Mouse (Mus musculus): ENCODE results near the gene Fstl4.
A peak's percentile ranks its signal among the peaks of the same experiment; 100 is the strongest.

Gene Fstl4

DNA sequence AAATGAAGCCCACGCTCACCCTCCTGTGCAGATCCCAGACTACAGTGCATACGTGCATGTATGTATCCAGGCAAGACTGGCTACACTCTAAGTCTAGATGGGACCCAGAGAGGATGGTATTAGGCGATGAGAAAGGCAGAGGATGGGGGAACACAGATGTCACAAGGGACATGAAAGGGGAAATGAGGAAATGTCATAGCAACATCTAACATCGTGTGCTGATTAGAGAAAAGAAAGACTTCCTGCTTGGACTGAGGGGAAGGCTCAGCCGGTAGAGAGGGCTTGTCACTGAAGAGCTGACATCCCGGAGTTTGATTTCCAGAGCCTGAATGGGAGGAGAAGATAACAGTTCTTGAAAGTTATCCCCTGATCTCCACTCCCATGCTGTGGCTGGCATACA, 150.0 kb downstream of the Fstl4 start:
- DNase-seq (ENCODE audit: low spot score): no peak

DNA sequence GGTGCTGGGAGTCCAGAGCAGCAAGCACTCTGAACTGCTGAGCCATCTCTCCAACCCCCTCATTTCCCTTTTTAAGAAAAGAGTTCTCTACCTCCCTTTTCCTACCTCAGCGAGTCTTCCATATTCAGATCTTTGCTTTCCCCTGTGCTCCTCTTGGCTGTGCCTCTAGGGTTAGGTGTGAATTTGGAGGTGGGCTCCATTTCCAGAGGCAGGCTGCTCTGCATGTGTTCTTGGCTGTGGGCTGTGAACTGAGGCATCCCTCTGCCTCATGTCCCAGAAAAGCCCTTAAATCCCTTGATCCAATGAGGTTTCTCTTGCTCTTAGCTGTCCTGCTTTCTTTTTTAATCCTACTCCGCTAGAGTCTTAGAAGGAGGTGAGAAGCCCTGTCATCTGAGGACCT, 151.2 kb downstream of the Fstl4 start:
- DNase-seq (ENCODE audit: low spot score): no peak

GRCm38 (mm10) chr11:52919231-52919960, 155.0 kb downstream of the Fstl4 start:
- peak; percentile 5 for DNase-seq (ENCODE audit: low spot score)

GRCm38 (mm10) chr11:52924196-52924595, 159.8 kb downstream of the Fstl4 start:
- DNase-seq (ENCODE audit: low spot score): no peak

GRCm38 (mm10) chr11:52928321-52928720, 163.9 kb downstream of the Fstl4 start:
- DNase-seq (ENCODE audit: low spot score): no peak

- DNase-seq (ENCODE audit: low spot score): no peak
Observed at GRCm38 (mm10) chr11:52939336-52940070, 175.1 kb downstream of the Fstl4 start.

DNA sequence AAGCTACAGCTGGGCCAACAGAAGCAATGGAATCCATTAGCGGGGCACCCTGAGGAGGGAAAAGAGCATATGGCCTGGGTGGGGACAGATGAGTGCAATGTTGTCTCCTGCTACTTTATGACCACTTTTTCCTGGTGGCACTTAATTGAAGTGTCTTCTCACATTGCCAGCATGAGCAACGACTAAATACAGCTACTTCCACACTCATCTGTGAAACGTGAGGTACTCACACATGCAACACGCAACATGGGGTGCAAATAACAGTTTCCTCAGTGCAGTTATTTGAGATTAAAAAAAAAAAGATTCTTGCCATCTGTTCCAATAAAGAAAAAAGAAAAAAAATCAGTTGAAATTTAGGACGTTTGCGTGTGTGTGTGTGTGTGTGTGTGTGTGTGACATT, 178.5 kb downstream of the Fstl4 start:
- DNase-seq (ENCODE audit: low spot score): no peak

DNA sequence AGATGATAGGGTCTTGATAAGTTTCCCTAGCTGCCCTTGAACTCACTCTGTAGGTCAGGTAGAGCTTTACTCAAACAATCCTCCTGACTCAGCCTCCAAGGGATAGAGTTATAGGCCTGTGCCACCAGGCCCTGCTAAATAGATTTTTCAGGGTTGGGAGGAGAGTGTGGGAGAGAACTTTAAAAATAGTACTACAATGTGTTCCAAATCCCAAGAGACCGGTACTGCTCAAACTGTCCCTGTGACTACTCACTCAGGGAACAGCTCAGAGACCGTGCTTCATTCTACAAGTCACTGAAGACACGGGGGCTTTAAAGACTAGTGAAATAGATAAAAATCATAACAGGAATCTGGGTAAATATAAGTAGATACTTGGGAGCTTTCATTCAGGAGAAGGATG, 190.6 kb downstream of the Fstl4 start:
- no peak for DNase-seq (ENCODE audit: low spot score)

- DNase-seq (ENCODE audit: low spot score): no peak
Observed at GRCm38 (mm10) chr11:52968809-52969208, 204.4 kb downstream of the Fstl4 start.

- DNase-seq (ENCODE audit: low spot score): no peak
Observed at GRCm38 (mm10) chr11:52970396-52970795, 206.0 kb downstream of the Fstl4 start.

DNA sequence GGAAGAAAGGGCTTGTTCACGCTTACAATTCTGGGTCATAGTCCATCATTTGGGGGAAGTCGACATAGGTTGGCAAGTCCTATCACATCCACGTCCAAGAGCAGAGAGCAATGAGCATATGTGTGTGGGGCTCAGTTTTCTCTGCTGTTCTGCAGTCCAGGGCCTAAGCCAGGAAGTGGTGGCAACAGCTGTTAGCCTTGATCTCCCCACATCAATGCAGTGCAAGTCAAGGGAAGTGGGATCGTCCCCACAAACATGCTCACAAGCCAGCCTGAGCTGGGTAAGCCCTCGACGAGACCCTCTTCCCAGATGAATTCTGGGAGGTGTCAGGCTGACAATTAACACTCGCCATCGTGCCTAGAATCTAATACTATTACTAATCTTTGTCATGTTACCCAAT, 222.6 kb downstream of the Fstl4 start:
- DNase-seq (ENCODE audit: low spot score): no peak

DNA sequence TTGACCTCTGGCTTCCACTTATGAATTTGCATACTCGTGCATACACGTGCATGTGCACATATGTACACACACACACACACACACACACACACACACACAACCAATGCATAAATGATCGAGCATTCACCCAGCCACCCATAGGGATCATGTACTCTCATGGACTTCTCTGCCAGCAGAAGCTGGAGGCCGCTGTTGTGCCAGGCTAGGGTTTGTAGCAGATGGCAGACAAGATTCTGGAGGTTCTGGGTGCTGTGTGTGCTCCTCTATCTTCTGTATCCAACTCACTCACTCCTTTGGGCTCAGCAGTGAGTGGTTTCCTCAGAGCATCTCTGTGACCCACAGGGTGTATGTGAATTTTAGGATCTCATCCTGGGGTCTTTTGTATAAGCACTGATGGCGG, 230.3 kb downstream of the Fstl4 start:
- no peak for DNase-seq (ENCODE audit: low spot score)

DNA sequence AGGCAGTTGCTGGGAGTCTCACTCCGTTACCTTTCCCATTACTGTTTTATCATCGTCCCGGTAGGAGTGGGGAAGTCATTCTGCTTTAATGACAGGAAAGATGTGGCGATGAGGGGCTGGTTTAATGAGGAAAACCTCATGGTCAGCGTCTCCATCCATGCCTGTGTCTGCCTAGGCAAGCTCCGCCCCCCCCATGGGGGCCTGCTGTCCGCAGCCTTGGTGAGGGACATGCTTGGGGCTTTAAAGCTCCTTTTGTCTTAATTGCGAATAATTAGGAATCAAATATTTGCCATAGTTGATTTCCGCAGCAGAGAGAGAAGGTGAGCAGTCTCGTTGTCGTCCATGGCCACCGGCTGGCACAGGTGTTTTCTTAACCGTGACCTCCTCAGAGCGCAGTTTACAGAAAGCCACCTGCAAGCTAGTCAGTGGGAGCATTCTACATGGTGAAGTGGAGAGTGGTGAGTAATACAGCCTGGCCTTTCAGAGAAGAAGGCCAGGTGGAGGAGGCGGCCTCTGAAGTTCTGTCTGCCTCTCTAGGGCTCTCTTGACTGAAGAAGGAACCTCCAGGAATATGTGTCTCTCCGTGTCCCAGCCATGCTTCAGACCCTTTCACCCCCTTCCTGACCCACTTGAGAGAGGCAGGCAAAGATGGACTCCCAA, 232.1 kb downstream of the Fstl4 start:
- DNase-seq (ENCODE audit: low spot score): no peak

- DNase-seq (ENCODE audit: low spot score): no peak
Observed at GRCm38 (mm10) chr11:52997421-52997820, 233.0 kb downstream of the Fstl4 start.

DNA sequence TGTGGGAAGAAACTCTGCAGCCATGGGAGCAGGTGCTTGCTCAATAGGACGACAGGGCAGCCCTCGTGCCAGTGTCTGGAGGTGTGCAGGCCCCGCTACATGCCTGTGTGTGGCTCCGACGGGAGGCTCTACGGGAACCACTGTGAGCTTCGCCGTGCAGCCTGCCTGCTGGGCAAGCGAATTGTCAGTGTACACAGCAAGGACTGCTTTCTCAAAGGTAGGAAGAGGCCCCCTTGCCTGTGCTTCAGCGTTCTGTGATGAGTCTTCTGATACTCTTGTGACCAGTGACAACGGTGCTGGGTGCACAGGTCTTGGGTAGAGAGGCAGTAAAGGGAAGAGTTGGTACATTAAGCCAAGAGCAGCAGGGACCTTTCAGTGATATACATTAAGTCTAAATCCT, 235.8 kb downstream of the Fstl4 start:
- no peak for DNase-seq (ENCODE audit: low spot score)

DNA sequence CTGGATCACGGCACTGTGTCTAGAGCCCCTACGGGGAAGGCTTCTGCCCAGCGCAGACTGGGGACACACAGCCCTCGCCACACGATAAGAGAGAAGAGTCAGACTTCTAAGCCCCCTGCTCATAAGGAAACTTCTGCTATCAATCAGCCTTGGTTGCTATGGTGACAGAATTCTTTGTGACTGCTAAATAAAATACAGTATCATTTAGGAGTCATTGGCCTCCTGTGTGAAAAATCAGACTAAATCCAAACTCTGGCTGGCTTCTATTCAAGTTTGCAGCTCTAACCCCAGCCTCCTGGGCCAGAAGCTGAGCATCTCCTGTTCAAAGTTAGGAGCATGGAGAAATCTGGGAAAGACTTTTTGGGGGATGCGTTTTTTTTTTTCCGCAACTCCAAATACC, 238.9 kb downstream of the Fstl4 start:
- DNase-seq (ENCODE audit: low spot score): no peak

DNA sequence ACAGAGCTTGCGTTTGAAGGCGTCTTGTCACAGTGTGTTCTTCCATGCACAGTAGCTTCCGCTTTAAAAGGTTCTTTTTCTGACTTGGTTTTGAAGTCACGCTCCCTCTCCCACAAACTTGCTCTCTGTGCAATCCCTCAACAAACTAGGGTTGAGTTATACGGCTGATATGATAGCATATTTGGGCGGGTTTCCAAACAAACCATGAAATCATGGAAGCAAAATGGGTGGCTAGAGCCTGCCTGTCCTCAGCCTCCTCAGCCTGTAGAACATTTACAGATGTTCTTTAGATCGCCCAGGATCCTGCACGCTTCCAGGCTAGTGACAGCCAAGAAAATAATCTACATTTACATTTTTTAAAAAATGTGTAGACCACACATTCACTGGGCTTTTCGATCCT, 239.4 kb downstream of the Fstl4 start:
- DNase-seq (ENCODE audit: low spot score): no peak

- DNase-seq (ENCODE audit: low spot score): no peak
Observed at GRCm38 (mm10) chr11:53009597-53009996, 245.2 kb downstream of the Fstl4 start.

DNA sequence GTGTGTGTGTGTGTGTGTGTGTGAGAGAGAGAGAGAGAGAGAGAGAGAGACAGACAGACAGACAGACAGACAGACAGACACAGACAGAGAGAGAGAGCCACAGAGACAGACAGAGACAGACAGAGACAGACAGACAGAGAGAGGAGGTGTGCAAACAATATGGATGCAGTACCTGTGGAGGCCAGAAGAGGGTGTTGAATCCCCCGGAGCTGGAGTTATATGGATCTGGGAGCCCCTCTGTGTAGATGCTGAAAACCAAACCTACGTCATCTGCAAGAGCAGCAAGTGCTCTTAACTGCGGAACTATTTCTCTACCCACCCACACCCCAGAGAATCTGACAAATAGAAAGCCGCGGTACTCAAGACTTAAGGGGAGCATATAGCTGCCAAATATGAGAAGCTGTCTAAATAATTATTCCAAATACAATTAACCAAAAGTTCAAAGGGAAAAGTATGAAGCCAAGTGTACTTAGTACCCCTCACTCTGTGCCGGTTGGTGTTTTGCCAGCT, 247.6 kb downstream of the Fstl4 start:
- no peak for DNase-seq (ENCODE audit: low spot score)

DNA sequence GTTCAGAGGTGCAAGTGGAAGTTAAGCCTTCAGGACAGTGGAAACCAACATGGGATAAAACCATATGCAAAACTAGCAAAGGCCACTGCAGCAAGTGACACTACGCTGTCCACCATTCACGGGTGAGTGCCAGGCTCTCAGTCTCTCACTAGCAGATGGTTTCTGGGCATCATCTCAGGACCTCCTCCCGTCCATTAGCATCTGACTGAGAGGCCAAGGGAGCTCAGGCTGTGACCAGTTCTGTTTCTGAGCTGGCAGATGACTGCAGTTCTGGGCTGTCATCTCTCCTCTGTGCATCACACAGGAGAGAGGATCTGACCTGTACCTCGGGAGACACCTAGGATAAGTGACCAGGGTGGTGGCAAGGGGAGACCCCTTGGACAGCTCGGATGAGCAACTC, 249.5 kb downstream of the Fstl4 start:
- DNase-seq (ENCODE audit: low spot score): no peak

DNA sequence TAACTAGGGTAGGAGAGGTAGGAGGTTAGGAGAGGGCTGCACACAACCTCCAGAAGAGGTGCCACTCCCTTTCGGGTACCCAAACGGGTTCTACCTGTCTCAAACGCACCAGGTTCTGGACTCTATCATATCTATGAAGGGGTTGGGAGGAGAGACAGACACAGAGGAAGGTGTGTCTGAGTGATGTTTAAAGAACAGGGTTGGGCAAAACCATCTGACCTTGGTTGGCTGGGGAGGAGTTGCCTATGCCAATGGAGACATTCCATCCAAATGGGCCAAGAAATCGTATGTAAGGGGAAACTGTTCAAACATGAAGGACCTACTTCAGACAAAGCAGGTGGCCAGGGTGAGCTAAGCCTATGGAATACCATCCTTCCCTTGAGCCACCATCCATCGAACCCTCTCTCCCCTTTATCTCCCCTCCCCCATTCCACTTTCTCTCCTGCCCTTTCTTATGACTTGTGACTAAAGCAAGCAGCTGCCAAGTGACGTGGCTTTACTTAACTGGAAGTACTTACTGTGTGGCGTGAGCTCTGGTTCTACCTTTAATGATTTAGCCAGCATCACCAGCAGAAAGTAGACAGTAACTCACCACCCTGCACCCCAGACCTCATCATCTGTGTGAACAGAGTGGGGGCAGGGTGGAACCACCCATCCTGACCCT, 252.1 kb downstream of the Fstl4 start:
- no peak for DNase-seq (ENCODE audit: low spot score)

GRCm38 (mm10) chr11:53019509-53019908, 255.1 kb downstream of the Fstl4 start:
- DNase-seq (ENCODE audit: low spot score): no peak

All from ovary, postnatal 14 days (tissue).